Mouse (Mus musculus) testis, adult 2 months (tissue): Measurements from ENCODE around the gene Tap1.

Experiments used
- CTCF ChIP-seq: fragments of 200-500 bp; IDR thresholded peaks from 2 replicates; pipeline ENCODE4 v1.5.1; 2012; ENCODE audit warnings: low read depth, mild to moderate bottlenecking, inconsistent platforms, low read length, moderate library complexity; ENCODE audit not compliant: control insufficient read depth, insufficient read depth, insufficient replicate concordance
- POLR2A ChIP-seq: fragments of 200-500 bp; IDR thresholded peaks from 2 replicates; pipeline ENCODE4 v1.6.1; 2012; ENCODE audit warnings: low read depth, mild to moderate bottlenecking, inconsistent platforms, low read length, moderate library complexity; ENCODE audit not compliant: control insufficient read depth

- TF ChIP-seq CTCF (peak; percentile 18; the same call in 1 of the 2 replicates), POLR2A (no peak)
These were observed 16.4 kb upstream of the Tap1 start for GRCm38 (mm10) chr17:34170877-34171498.
